Mouse (Mus musculus) embryonic facial prominence, embryonic 13.5 days (tissue): ENCODE measurements around the gene Abhd4. TPM values are rescaled to one million over a fixed set of nuclear protein-coding genes. Genes with fewer than 3 reads are reported as not detected.
A peak's percentile ranks its signal among the peaks of the same experiment; 100 is the strongest.

Experiments used
- ATAC-seq: fragments of 200-750 bp; cut with Nextera tagmentation; 2 replicates; pipeline ENCODE4 v1.8.0; 2017; ENCODE audit warnings: low read depth; ENCODE audit not compliant: insufficient number of reproducible peaks, insufficient read depth, low FRiP score, low TSS enrichment
- H3K27ac ChIP-seq: fragments of 300-500 bp; sonication (generic); 2 replicates; pipeline ENCODE4 v1.5.1; 2015; ENCODE audit warnings: moderate library complexity, mild to moderate bottlenecking, inconsistent platforms
- H3K27me3 ChIP-seq: fragments of 300-500 bp; sonication (generic); 2 replicates; pipeline ENCODE4 v1.6.1; 2015; ENCODE audit warnings: mild to moderate bottlenecking, inconsistent platforms
- H3K36me3 ChIP-seq: fragments of 300-500 bp; sonication (generic); 2 replicates; pipeline ENCODE4 v1.6.1; 2015; ENCODE audit warnings: mild to moderate bottlenecking, inconsistent platforms
- H3K4me1 ChIP-seq: fragments of 300-500 bp; sonication (generic); 2 replicates; pipeline ENCODE4 v1.6.1; 2015; ENCODE audit warnings: inconsistent platforms
- H3K4me2 ChIP-seq: fragments of 300-500 bp; sonication (generic); 2 replicates; pipeline ENCODE4 v1.6.1; 2015; ENCODE audit warnings: moderate library complexity, mild to moderate bottlenecking, inconsistent platforms
- H3K4me3 ChIP-seq: fragments of 300-500 bp; sonication (generic); 2 replicates; pipeline ENCODE4 v1.5.1; 2015; ENCODE audit warnings: mild to moderate bottlenecking, inconsistent platforms
- H3K9ac ChIP-seq: fragments of 300-500 bp; sonication (generic); 2 replicates; pipeline ENCODE4 v1.6.1; 2015; ENCODE audit warnings: mild to moderate bottlenecking, inconsistent platforms
- H3K9me3 ChIP-seq: fragments of 300-500 bp; sonication (generic); 2 replicates; pipeline ENCODE4 v1.6.1; 2016; ENCODE audit warnings: inconsistent platforms
- WGBS: fragments of 180-500 bp; shearing (Covaris S2); methylation state at CpG from one replicate; pipeline ENCODE4 v1.1.7; 2015; ENCODE audit warnings: mixed read lengths; 5-methylcytosine and 5-hydroxymethylcytosine counted together
- polyA plus RNA-seq: library from polyadenylated mRNA; unstranded; fragments of >200 nt; fragmentation: Nextera tagmentation; extraction: Ambion mirVana; gene quantifications from 2 replicates; pipeline ENCODE4 v1.2.1, GENCODE M21; 2015

The Abhd4 gene
- polyA plus RNA-seq, 1 experiment from 2014 or later: 50.5 TPM

GRCm38 (mm10) chr14:54231176-54231956 is 22.6 kb upstream of the Abhd4 start:
- no peak overlapping the region for H3K4me3 ChIP-seq
- WGBS: 80% methylated on average over 21 of the region's 21 CpGs
- H3K36me3 ChIP-seq: peaks cover 16% of the 10 kb centered on the region
- peaks cover 33% of the 10 kb centered on the region for H3K4me1 ChIP-seq
- H3K9ac ChIP-seq: no peak overlapping the region
- H3K4me2 ChIP-seq: no peak overlapping the region
- ATAC-seq: no peak
- no peak overlapping the region for H3K27ac ChIP-seq
- H3K27me3 ChIP-seq: no peaks in the 10 kb centered on the region
- H3K9me3 ChIP-seq: no peaks in the 10 kb centered on the region

GRCm38 (mm10) chr14:54232143-54232542 is 21.8 kb upstream of the Abhd4 start:
- no peak for ATAC-seq
- no peak overlapping the region for H3K4me3 ChIP-seq
- no peaks in the 10 kb centered on the region for H3K9me3 ChIP-seq
- 76% methylated on average over 9 of the region's 9 CpGs for WGBS
- H3K4me2 ChIP-seq: no peak overlapping the region
- peak overlapping the region; percentile 21; the same call in 1 of the 2 replicates for H3K9ac ChIP-seq
- H3K36me3 ChIP-seq: peaks cover 17% of the 10 kb centered on the region
- no peak overlapping the region for H3K27ac ChIP-seq
- peaks cover 33% of the 10 kb centered on the region for H3K4me1 ChIP-seq
- no peaks in the 10 kb centered on the region for H3K27me3 ChIP-seq

- no peak overlapping the region; the same call in 1 of the 2 replicates for H3K9ac ChIP-seq
- H3K36me3 ChIP-seq: peaks cover 19% of the 10 kb centered on the region
- H3K4me2 ChIP-seq: 0 out of 2 replicates have a peak overlapping the region, but pooled peaks have one; percentile 1
- no peak overlapping the region for H3K4me3 ChIP-seq
- H3K9me3 ChIP-seq: no peaks in the 10 kb centered on the region
- 20% methylated on average over 9 of the region's 9 CpGs for WGBS
- peaks cover 27% of the 10 kb centered on the region for H3K4me1 ChIP-seq
- peak overlapping the region; percentile 51; the same call in 1 of the 2 replicates for H3K27ac ChIP-seq
- ATAC-seq: no peak
- no peaks in the 10 kb centered on the region for H3K27me3 ChIP-seq
These were observed 21.0 kb upstream of the Abhd4 start for GRCm38 (mm10) chr14:54232811-54233558.

GRCm38 (mm10) chr14:54233559-54234143 is 20.3 kb upstream of the Abhd4 start:
- peaks cover 21% of the 10 kb centered on the region for H3K4me1 ChIP-seq
- peak overlapping the region; percentile 56; the same call in 1 of the 2 replicates for H3K27ac ChIP-seq
- ATAC-seq: no peak
- H3K9ac ChIP-seq: no peak overlapping the region; the same call in none of the 2 replicates
- H3K36me3 ChIP-seq: peaks cover 22% of the 10 kb centered on the region
- H3K4me2 ChIP-seq: 0 out of 2 replicates have a peak overlapping the region, but pooled peaks have one; percentile 1
- no peaks in the 10 kb centered on the region for H3K9me3 ChIP-seq
- 73% methylated on average over 16 of the region's 16 CpGs for WGBS
- no peaks in the 10 kb centered on the region for H3K27me3 ChIP-seq
- H3K4me3 ChIP-seq: no peak overlapping the region

- Histone ChIP-seq H3K9me3 (no peaks in the 10 kb centered on the region), H3K4me2 (no peak overlapping the region), H3K9ac (no peak overlapping the region; the same call in 1 of the 2 replicates), H3K36me3 (peaks cover 28% of the 10 kb centered on the region), H3K27me3 (no peaks in the 10 kb centered on the region), H3K4me1 (peaks cover 13% of the 10 kb centered on the region; the same call in 1 of the 2 replicates), H3K4me3 (no peak overlapping the region), H3K27ac (0 out of 2 replicates have a peak overlapping the region, but pooled peaks have one; percentile 56)
- no peak for ATAC-seq
- WGBS: 79% methylated on average over 20 of the region's 20 CpGs
These were observed 19.6 kb upstream of the Abhd4 start for GRCm38 (mm10) chr14:54234231-54235040.

GRCm38 (mm10) chr14:54235825-54236540 is 18.0 kb upstream of the Abhd4 start:
- no peak for ATAC-seq
- no peaks in the 10 kb centered on the region for H3K27me3 ChIP-seq
- WGBS: 89% methylated on average over 5 of the region's 5 CpGs

GRCm38 (mm10) chr14:54236881-54237280 is 17.1 kb upstream of the Abhd4 start:
- Histone ChIP-seq H3K4me1 (peaks cover 13% of the 10 kb centered on the region; the same call in 1 of the 2 replicates), H3K36me3 (peaks cover 44% of the 10 kb centered on the region), H3K4me3 (no peak overlapping the region), H3K27me3 (no peaks in the 10 kb centered on the region), H3K27ac (no peak overlapping the region), H3K9me3 (no peaks in the 10 kb centered on the region), H3K4me2 (no peak overlapping the region), H3K9ac (no peak overlapping the region)
- no peak for ATAC-seq
- WGBS: 87% methylated on average over 5 of the region's 5 CpGs

More at GRCm38 (mm10) chr14:54235825-54236540, 18.0 kb upstream of the Abhd4 start:
- H3K9ac ChIP-seq: no peak overlapping the region
- H3K36me3 ChIP-seq: peaks cover 35% of the 10 kb centered on the region
- H3K4me2 ChIP-seq: no peak overlapping the region
- no peak overlapping the region for H3K4me3 ChIP-seq
- peaks cover 13% of the 10 kb centered on the region; the same call in 1 of the 2 replicates for H3K4me1 ChIP-seq
- no peaks in the 10 kb centered on the region for H3K9me3 ChIP-seq
- H3K27ac ChIP-seq: no peak overlapping the region

GRCm38 (mm10) chr14:54239002-54239736 is 14.8 kb upstream of the Abhd4 start:
- 0 out of 2 replicates have a peak, but pooled peaks have one; percentile 8 for ATAC-seq

GRCm38 (mm10) chr14:54240542-54240941 is 13.4 kb upstream of the Abhd4 start:
- H3K27ac ChIP-seq: no peak overlapping the region
- no peaks in the 10 kb centered on the region for H3K27me3 ChIP-seq
- H3K4me3 ChIP-seq: no peak overlapping the region
- H3K9me3 ChIP-seq: no peaks in the 10 kb centered on the region
- no peak overlapping the region for H3K4me2 ChIP-seq
- WGBS: 85% methylated on average over 5 of the region's 5 CpGs
- peaks cover 57% of the 10 kb centered on the region for H3K36me3 ChIP-seq
- no peak overlapping the region for H3K9ac ChIP-seq
- no peak for ATAC-seq
- H3K4me1 ChIP-seq: no peaks in the 10 kb centered on the region

More at GRCm38 (mm10) chr14:54239002-54239736, 14.8 kb upstream of the Abhd4 start:
- H3K27ac ChIP-seq: no peak overlapping the region
- no peak overlapping the region for H3K4me2 ChIP-seq
- H3K9me3 ChIP-seq: no peaks in the 10 kb centered on the region
- peaks cover 63% of the 10 kb centered on the region for H3K36me3 ChIP-seq
- H3K4me3 ChIP-seq: no peak overlapping the region
- no peaks in the 10 kb centered on the region for H3K27me3 ChIP-seq
- no peak overlapping the region for H3K9ac ChIP-seq
- 16% methylated on average over 7 of the region's 7 CpGs for WGBS
- no peaks in the 10 kb centered on the region for H3K4me1 ChIP-seq

GRCm38 (mm10) chr14:54244183-54244582 is 9.8 kb upstream of the Abhd4 start:
- Histone ChIP-seq H3K36me3 (peaks cover 66% of the 10 kb centered on the region), H3K9me3 (no peaks in the 10 kb centered on the region), H3K27ac (no peak overlapping the region), H3K4me1 (peaks cover 9% of the 10 kb centered on the region), H3K4me2 (no peak overlapping the region), H3K27me3 (no peaks in the 10 kb centered on the region), H3K4me3 (no peak overlapping the region), H3K9ac (no peak overlapping the region)
- 62% methylated on average over 3 of the region's 3 CpGs for WGBS
- ATAC-seq: no peak
